Mouse (Mus musculus) liver, adult 2 months (tissue): ENCODE results near the gene Fam3c.

Experiments
- CTCF ChIP-seq: fragments of 200-500 bp; IDR thresholded peaks from 2 replicates; pipeline ENCODE4 v1.5.1; 2011; ENCODE audit warnings: low read depth, low read length, control low read depth
- POLR2A ChIP-seq: fragments of 200-500 bp; IDR thresholded peaks from 2 replicates; pipeline ENCODE4 v1.6.1; 2011; ENCODE audit warnings: low read length, control low read depth; ENCODE audit not compliant: insufficient read depth; ENCODE audit errors: extremely low read depth

DNA sequence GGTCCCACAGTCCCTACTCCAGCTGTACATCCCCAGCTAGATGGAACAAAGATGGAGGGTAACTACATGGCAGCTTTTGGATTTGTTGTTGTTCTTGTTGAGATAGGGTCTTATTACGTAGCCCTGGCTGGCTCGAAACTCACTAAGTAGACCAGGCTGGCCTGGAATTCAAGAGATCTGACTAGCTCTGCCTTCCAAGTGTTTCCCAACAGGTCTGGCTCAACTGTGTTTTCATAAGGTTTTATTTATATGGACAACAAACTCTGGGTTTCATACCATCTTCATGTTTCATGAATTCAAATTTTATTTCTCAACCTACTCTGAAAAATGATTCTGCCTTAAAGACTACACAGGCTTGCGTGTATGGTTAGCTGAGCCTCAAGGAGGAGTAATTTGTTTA lies 7.1 kb downstream of the Fam3c start:
- TF ChIP-seq CTCF (no peak), POLR2A (no peak)
